Mouse (Mus musculus) kidney, embryonic 16.5 days (tissue): ENCODE results near the gene Itga9. TPM values are rescaled to one million over a fixed set of nuclear protein-coding genes. Genes with fewer than 3 reads are reported as not detected.
A peak's percentile ranks its signal among the peaks of the same experiment; 100 is the strongest.

Experiments
- ATAC-seq: fragments of 200-750 bp; cut with Nextera tagmentation; 2 replicates; pipeline ENCODE4 v1.8.0; 2017; ENCODE audit warnings: moderate TSS enrichment; ENCODE audit not compliant: low FRiP score, low TSS enrichment
- H3K27ac ChIP-seq: fragments of 300-500 bp; sonication (generic); 2 replicates; pipeline ENCODE4 v1.5.1; 2014; ENCODE audit warnings: low read length
- H3K27me3 ChIP-seq: fragments of 300-500 bp; sonication (generic); 2 replicates; pipeline ENCODE4 v1.6.1; 2014; ENCODE audit warnings: low read length, control low read depth, mixed read lengths; ENCODE audit not compliant: insufficient read depth
- H3K36me3 ChIP-seq: fragments of 300-500 bp; sonication (generic); 2 replicates; pipeline ENCODE4 v1.6.1; 2014; ENCODE audit warnings: low read length, control low read depth, mixed read lengths; ENCODE audit not compliant: insufficient read depth
- H3K4me1 ChIP-seq: fragments of 300-500 bp; sonication (generic); 2 replicates; pipeline ENCODE4 v1.6.1; 2014; ENCODE audit warnings: low read length, control low read depth, mixed read lengths; ENCODE audit not compliant: insufficient read depth
- H3K4me2 ChIP-seq: fragments of 300-500 bp; sonication (generic); replicated peaks from 2 replicates; pipeline ENCODE4 v1.6.1; 2014; ENCODE audit warnings: low read depth, low read length
- H3K4me3 ChIP-seq: fragments of 300-500 bp; sonication (generic); 2 replicates; pipeline ENCODE4 v1.5.1; 2014; ENCODE audit warnings: mild to moderate bottlenecking, low read length
- H3K9ac ChIP-seq: fragments of 300-500 bp; sonication (generic); replicated peaks from 2 replicates; pipeline ENCODE4 v1.6.1; 2014; ENCODE audit warnings: low read length
- H3K9me3 ChIP-seq: fragments of 300-500 bp; sonication (generic); 2 replicates; pipeline ENCODE4 v1.6.1; 2016; ENCODE audit warnings: low read length, control low read depth
- WGBS: fragments of 180-500 bp; shearing (Covaris S2); extraction: QIAGEN DNeasy Blood & Tissue Kit; methylation state at CpG from one replicate; pipeline ENCODE4 v1.1.7; 2014; 5-methylcytosine and 5-hydroxymethylcytosine counted together
- polyA plus RNA-seq: library from polyadenylated mRNA; unstranded; fragments of >200 nt; fragmentation: Nextera tagmentation; extraction: Ambion mirVana; gene quantifications from 2 replicates; pipeline ENCODE4 v1.2.1, GENCODE M21; 2015

Gene Itga9
- polyA plus RNA-seq, 1 experiment from 2014 or later: 10.8 TPM

DNA sequence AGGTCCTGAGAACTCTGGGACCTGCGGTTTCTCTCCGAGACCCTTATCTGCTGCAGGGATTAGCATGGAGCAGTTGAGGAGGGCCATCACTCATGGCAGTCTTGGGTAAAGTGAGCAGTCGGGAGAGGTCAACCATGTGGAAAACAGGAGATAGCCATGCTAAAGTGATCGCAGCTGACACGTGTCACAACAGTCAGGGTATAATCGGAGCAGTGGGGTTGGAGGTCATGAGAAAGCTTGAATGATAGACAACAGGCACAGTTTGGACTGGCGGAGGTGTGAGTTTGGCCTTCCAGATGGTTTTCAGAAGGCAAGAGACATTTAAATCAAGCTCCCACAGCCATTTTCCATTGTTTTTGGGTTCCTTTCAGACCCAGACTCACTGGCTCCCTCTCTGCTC, 53.8 kb downstream of the Itga9 start:
- Histone ChIP-seq H3K9me3 (no peaks in the 10 kb centered on the region), H3K27ac (no peak overlapping the region), H3K27me3 (no peaks in the 10 kb centered on the region), H3K36me3 (peaks cover 43% of the 10 kb centered on the region), H3K4me1 (peaks cover under 1% of the 10 kb centered on the region), H3K4me2 (no peak overlapping the region), H3K9ac (no peak overlapping the region), H3K4me3 (no peak overlapping the region)
- WGBS: 64% methylated on average over 7 of the region's 7 CpGs
- ATAC-seq: no peak

DNA sequence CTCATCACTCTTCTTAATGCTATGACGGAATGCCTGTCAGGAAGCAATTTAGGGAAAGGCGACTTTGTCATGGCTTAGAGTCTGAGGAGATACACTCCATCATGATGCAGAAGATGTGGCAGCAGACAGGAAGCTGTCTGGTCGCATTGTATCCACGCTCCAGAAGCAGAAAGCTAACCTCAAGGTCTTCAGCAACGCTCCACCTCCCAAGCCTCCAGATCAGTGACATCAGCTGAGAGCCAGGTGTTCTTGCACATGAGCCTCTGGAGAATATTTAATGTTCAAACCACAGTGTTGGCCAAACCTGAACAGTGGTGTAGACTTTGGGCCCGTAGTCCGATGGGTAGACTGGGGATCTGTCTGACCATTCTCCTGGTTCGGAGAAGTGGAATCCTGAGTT, 55.5 kb downstream of the Itga9 start:
- no peaks in the 10 kb centered on the region for H3K27me3 ChIP-seq
- no peaks in the 10 kb centered on the region for H3K9me3 ChIP-seq
- H3K4me1 ChIP-seq: no peaks in the 10 kb centered on the region
- H3K9ac ChIP-seq: no peak overlapping the region
- peaks cover 60% of the 10 kb centered on the region for H3K36me3 ChIP-seq
- WGBS: 92% methylated on average over 8 of the region's 8 CpGs
- H3K4me3 ChIP-seq: no peak overlapping the region
- no peak overlapping the region for H3K27ac ChIP-seq
- no peak overlapping the region for H3K4me2 ChIP-seq
- no peak for ATAC-seq

DNA sequence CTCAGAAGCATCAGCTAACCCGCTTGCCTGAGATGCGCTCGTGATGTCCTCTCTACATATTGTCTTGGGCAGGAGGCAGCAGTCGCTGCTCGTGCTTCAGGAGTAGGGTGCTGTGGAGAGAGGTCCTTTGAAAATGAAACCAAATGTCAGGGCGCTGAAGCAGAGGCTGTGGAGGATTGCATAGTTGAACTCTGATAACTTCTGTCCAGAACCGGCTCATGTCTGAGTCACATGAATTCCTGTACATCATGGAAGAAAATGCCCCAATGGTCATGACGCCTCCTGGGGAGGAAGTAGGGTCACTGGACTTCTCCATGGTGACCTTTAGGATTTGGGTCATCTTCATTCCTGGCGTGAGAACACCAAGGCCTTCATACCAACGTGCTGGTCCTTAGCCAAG, 56.0 kb downstream of the Itga9 start:
- Histone ChIP-seq H3K9me3 (no peaks in the 10 kb centered on the region), H3K36me3 (peaks cover 61% of the 10 kb centered on the region), H3K27me3 (no peaks in the 10 kb centered on the region), H3K4me1 (no peaks in the 10 kb centered on the region), H3K4me2 (no peak overlapping the region), H3K4me3 (no peak overlapping the region), H3K9ac (no peak overlapping the region), H3K27ac (no peak overlapping the region)
- 89% methylated on average over 10 of the region's 10 CpGs for WGBS
- no peak for ATAC-seq

DNA sequence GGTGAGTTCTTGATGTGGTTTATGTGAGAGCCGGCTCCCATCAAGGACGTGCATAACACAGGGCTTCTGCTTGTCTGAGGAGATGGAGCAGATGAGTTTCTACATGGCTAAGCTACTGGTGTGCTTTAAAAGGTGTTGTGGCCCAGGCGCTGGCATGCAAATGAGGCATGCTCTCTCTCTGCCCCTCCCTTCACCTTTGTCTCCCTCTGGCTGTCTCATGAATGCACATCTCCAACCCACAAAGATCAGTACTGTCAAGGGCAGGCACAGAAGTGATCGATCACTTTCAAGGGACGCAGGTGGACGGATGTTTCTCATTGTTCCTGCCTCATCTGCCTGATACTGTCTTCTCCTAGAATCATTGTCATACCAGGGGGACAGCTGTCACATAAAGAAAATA, 57.4 kb downstream of the Itga9 start:
- Histone ChIP-seq H3K4me3 (no peak overlapping the region), H3K9me3 (no peaks in the 10 kb centered on the region), H3K4me2 (no peak overlapping the region), H3K27ac (no peak overlapping the region), H3K36me3 (peaks cover 69% of the 10 kb centered on the region), H3K27me3 (no peaks in the 10 kb centered on the region), H3K9ac (no peak overlapping the region), H3K4me1 (no peaks in the 10 kb centered on the region)
- no peak for ATAC-seq
- WGBS: 75% methylated on average over 6 of the region's 6 CpGs

DNA sequence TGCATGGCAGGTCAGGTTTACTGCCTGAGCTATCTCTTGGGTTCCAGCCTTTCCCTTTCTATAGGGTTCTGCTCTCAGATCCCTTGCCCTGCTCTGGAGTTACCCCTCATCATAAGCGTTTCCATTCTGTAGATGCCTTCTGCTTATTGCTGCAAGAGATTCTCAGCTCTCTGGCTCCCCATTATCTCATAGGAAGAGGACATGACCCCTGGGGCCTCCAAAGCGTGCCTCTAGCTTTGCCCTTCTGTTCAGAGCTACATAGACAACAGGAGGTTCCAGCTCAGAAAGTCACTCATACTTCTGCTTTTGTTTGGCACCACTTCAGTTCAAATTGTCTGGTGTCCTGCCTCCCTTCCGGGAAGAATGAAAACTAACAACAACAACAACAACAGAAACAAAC, 59.6 kb downstream of the Itga9 start:
- 83% methylated on average over 3 of the region's 3 CpGs for WGBS
- no peak for ATAC-seq
- no peaks in the 10 kb centered on the region for H3K9me3 ChIP-seq
- H3K36me3 ChIP-seq: peaks cover 78% of the 10 kb centered on the region
- H3K27ac ChIP-seq: no peak overlapping the region
- H3K27me3 ChIP-seq: no peaks in the 10 kb centered on the region
- no peak overlapping the region for H3K4me3 ChIP-seq
- no peaks in the 10 kb centered on the region for H3K4me1 ChIP-seq
- no peak overlapping the region for H3K4me2 ChIP-seq
- no peak overlapping the region for H3K9ac ChIP-seq

DNA sequence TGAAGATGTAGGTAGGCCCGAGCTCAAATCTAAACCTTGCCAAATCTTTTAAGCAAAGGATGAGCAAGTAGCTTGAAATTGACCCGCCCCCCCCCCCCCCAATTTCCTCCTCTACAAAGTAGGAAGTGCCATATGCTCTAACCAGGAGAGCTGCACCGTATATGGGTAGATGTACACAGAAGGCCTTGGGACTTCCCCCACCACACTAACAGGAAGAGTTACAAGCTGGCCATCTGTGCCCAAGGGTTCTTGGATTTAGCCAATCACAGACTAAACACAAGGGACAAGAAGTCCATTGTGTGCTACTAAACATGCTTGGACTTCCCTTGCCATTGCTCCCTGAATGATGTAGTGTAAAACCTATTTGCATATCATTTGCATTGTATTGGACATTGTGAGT, 63.2 kb downstream of the Itga9 start:
- WGBS: 82% methylated on average over 3 of the region's 3 CpGs
- no peak overlapping the region for H3K9ac ChIP-seq
- H3K4me2 ChIP-seq: no peak overlapping the region
- no peak for ATAC-seq
- no peaks in the 10 kb centered on the region for H3K27me3 ChIP-seq
- H3K27ac ChIP-seq: no peak overlapping the region
- H3K4me3 ChIP-seq: no peak overlapping the region
- H3K9me3 ChIP-seq: no peaks in the 10 kb centered on the region
- H3K4me1 ChIP-seq: no peaks in the 10 kb centered on the region
- H3K36me3 ChIP-seq: peaks cover 60% of the 10 kb centered on the region

DNA sequence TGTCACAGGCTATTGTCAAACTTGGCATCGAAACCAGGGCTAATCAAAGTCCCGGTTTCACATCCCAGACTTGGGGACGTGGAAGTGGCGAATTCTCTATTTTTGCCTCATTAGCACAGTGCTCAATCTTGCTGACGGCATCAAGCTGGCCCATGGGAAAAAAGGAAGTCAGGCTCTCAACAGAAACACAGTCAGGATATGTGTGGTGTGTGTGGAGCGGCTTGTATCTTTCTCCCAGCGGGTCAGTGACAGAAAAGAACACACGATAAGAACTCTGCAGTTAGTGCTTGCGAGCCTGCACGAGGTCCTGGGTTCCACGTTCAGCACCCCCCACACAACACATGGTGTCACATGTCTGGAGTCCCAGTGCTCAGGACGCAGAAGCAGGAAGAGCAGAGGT, 67.8 kb downstream of the Itga9 start:
- Histone ChIP-seq H3K27me3 (no peaks in the 10 kb centered on the region), H3K4me1 (no peaks in the 10 kb centered on the region), H3K9ac (no peak overlapping the region), H3K36me3 (peaks cover 32% of the 10 kb centered on the region), H3K9me3 (no peaks in the 10 kb centered on the region), H3K4me2 (no peak overlapping the region), H3K27ac (0 out of 2 replicates have a peak overlapping the region, but pooled peaks have one; percentile 18), H3K4me3 (no peak overlapping the region)
- no peak for ATAC-seq
- WGBS: 65% methylated on average over 12 of the region's 12 CpGs

DNA sequence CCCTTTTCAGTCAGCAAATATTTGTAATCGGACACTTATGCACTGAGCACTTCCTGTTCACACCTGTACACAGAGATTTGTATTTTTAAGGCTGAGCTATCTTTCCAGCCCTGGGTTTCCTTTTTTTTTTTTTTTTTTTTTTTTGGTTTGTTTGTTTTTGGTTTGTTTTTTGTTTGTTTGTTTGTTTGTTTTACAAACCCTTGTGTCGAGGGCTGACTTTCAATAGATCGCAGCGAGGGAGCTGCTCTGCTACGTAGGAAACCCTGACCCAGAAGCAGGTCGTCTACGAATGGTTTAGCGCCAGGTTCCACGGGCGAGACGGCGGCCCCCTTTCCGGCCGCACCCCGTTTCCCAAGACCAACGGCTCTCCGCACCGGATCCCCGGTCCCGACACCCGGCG, 68.3 kb downstream of the Itga9 start:
- ATAC-seq: no peak
- no peaks in the 10 kb centered on the region for H3K27me3 ChIP-seq
- 92% methylated on average over 22 of the region's 22 CpGs for WGBS
- peaks cover 28% of the 10 kb centered on the region for H3K36me3 ChIP-seq
- no peaks in the 10 kb centered on the region for H3K9me3 ChIP-seq
- H3K4me1 ChIP-seq: no peaks in the 10 kb centered on the region
- no peak overlapping the region for H3K4me2 ChIP-seq
- no peak overlapping the region for H3K27ac ChIP-seq
- no peak overlapping the region for H3K9ac ChIP-seq
- no peak overlapping the region for H3K4me3 ChIP-seq

DNA sequence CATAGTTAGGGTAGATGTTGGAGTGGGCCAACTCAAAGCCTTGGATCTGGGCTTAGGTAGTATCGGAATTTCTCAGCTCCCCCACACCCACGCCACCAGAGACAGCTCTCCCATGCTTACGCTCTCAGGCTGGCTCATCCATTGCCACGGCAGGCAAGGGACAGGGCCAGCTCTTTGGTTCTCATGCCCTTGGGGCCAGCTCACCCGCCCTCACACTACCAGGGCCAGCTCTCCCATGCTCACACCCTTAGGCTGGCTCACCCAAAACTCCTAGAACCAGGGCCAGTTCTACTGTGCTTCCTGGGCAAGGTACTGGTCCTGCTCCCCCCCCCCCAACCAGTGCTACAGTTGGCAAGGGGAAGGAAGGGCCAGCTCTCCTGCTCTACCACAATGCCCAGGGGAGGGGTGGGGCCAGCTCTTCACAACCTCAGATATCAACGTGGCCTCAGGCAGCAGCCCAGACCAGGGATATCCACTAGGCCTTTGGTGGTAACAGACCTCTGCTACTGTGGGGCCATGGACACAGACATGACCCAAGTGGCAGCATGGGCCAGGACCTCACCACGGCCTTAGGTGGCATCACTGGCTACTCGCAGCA, 69.2 kb downstream of the Itga9 start:
- H3K4me1 ChIP-seq: no peaks in the 10 kb centered on the region
- no peak overlapping the region for H3K4me3 ChIP-seq
- ATAC-seq: no peak
- H3K9ac ChIP-seq: no peak overlapping the region
- H3K4me2 ChIP-seq: no peak overlapping the region
- no peaks in the 10 kb centered on the region for H3K27me3 ChIP-seq
- peaks cover 22% of the 10 kb centered on the region for H3K36me3 ChIP-seq
- WGBS: 93% methylated on average over 8 of the region's 8 CpGs
- no peaks in the 10 kb centered on the region for H3K9me3 ChIP-seq
- H3K27ac ChIP-seq: no peak overlapping the region

DNA sequence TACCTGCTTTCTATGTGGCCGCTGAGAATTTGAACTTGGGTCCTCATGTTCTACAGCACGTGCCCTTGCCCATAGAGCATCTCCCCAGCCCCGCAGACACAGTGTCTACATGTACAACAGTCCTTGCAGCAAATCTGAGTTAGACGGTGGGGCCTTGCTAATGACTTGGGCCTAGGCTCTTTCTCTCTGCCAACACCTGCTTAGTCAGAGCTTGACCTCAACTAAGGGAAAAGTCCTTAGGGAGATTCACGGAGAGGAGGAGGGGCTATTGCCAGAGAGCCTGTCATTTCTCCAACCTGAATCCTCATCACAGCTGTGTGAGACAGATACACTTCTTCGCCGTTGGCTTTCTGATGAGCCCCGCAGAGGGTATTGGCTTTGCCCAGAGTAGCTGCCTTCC, 70.2 kb downstream of the Itga9 start:
- H3K27ac ChIP-seq: no peak overlapping the region
- WGBS: 86% methylated on average over 8 of the region's 8 CpGs

More for the DNA sequence above, 70.2 kb downstream of the Itga9 start:
- ATAC-seq: no peak
- Histone ChIP-seq H3K9me3 (no peaks in the 10 kb centered on the region), H3K27me3 (no peaks in the 10 kb centered on the region), H3K4me2 (no peak overlapping the region), H3K4me1 (0 out of 2 replicates have a peak, but pooled peaks cover 3% of the 10 kb centered on the region), H3K9ac (no peak overlapping the region), H3K36me3 (peaks cover 14% of the 10 kb centered on the region), H3K4me3 (no peak overlapping the region)
